Mouse (Mus musculus) ES-Bruce4 (cell line): Measurements from ENCODE around the gene Kcnh2. TPM values are rescaled to one million over a fixed set of nuclear protein-coding genes. Genes with fewer than 3 reads are reported as not detected.
A peak's percentile ranks its signal among the peaks of the same experiment; 100 is the strongest.

Source experiments
- H3K27ac ChIP-seq: 2 replicates; pipeline ENCODE4 v1.5.1; 2012; ENCODE audit warnings: low read length, inconsistent platforms; ENCODE audit not compliant: insufficient read depth
- H3K27me3 ChIP-seq: 2 replicates; pipeline ENCODE4 v1.6.1; 2012; ENCODE audit warnings: mild to moderate bottlenecking, low read length, inconsistent platforms; ENCODE audit not compliant: control insufficient read depth, poor library complexity, insufficient read depth, severe bottlenecking
- H3K36me3 ChIP-seq: 2 replicates; pipeline ENCODE4 v1.6.1; 2012; ENCODE audit warnings: inconsistent platforms, mild to moderate bottlenecking, low read length, moderate library complexity; ENCODE audit not compliant: control insufficient read depth, poor library complexity, insufficient read depth, severe bottlenecking
- H3K4me1 ChIP-seq: one replicate; pipeline ENCODE4 v1.8.1; 2011; ENCODE audit warnings: low read length; ENCODE audit not compliant: control insufficient read depth, insufficient read depth
- H3K4me3 ChIP-seq: 2 replicates; pipeline ENCODE4 v1.5.1; 2011; ENCODE audit warnings: low read depth, mild to moderate bottlenecking, low read length
- H3K9ac ChIP-seq: 2 replicates; pipeline ENCODE4 v1.6.1; 2012; ENCODE audit warnings: low read depth, mild to moderate bottlenecking, inconsistent platforms; ENCODE audit not compliant: poor library complexity, severe bottlenecking
- H3K9me3 ChIP-seq: replicated peaks from 2 replicates; pipeline ENCODE4 v1.6.1; 2012; ENCODE audit warnings: mild to moderate bottlenecking, low read length, inconsistent platforms; ENCODE audit not compliant: control insufficient read depth, poor library complexity, insufficient read depth, severe bottlenecking
- CTCF ChIP-seq: IDR thresholded peaks from one replicate; pipeline ENCODE4 v1.8.1; 2011; ENCODE audit warnings: low read depth, low read length
- EP300 ChIP-seq: IDR thresholded peaks from 2 replicates; pipeline ENCODE4 v1.6.1; 2011; ENCODE audit warnings: low read depth, low read length; ENCODE audit not compliant: insufficient read depth
- POLR2A ChIP-seq: IDR thresholded peaks from one replicate; pipeline ENCODE4 v1.8.1; 2011; ENCODE audit warnings: low read length; ENCODE audit not compliant: insufficient read depth
- polyA plus RNA-seq: library from polyadenylated mRNA; stranded (reverse); fragments of >200 nt; gene quantifications from 2 replicates; pipeline ENCODE4 v1.2.4, GENCODE M21; 2011; ENCODE audit warnings: low read depth; ENCODE audit not compliant: missing spikeins, insufficient read depth, insufficient read length

The Kcnh2 gene
- polyA plus RNA-seq, 1 experiment = 3.3 TPM

GRCm38 (mm10) chr5:24352251-24352859 lies 951 bp upstream of the Kcnh2 start:
- no peaks in the 10 kb centered on the region for H3K36me3 ChIP-seq
- H3K9me3 ChIP-seq = no peaks in the 10 kb centered on the region
- peak overlapping the region; percentile 0; the same call in 1 of the 2 replicates for H3K9ac ChIP-seq
- no peaks in the 10 kb centered on the region for H3K27me3 ChIP-seq
- TF ChIP-seq POLR2A (no peak), EP300 (0 out of 2 replicates have a peak, but pooled peaks have one; percentile 3), CTCF (no peak)
- peak overlapping the region; percentile 60 for H3K4me3 ChIP-seq
- H3K4me1 ChIP-seq = peaks cover 2% of the 10 kb centered on the region
- H3K27ac ChIP-seq = no peak overlapping the region

DNA sequence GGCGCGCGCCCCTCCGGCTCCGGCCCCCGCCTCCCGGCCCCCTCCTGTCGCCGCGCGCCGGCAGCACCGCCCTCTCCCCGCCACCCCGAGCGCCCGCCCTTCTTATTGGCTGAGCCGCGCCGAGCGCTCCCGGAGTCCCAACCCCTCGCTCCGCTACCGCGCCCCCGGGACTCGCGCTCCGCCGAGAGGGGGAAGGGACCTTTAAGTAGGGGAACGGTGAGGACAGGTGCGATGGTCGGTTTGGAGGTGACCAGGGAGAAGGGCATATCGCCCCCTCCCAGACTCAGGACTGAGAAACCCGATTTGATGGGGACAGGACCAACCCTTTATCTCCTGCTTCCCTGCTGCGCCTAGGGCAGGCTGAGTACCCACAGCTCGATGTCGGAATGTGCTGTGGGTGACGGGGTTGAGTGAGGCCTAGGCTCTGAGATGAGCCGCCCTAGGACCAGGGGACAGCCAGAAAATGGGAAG lies 332 bp upstream of the Kcnh2 start:
- H3K4me1 ChIP-seq = peaks cover 2% of the 10 kb centered on the region
- TF ChIP-seq EP300 = no peak
- no peak for TF ChIP-seq POLR2A
- no peak for TF ChIP-seq CTCF
- peak overlapping the region; percentile 83 for H3K9ac ChIP-seq
- H3K27me3 ChIP-seq = no peaks in the 10 kb centered on the region
- H3K9me3 ChIP-seq = no peaks in the 10 kb centered on the region
- no peak overlapping the region for H3K27ac ChIP-seq
- peak overlapping the region; percentile 60 for H3K4me3 ChIP-seq
- no peaks in the 10 kb centered on the region for H3K36me3 ChIP-seq

DNA sequence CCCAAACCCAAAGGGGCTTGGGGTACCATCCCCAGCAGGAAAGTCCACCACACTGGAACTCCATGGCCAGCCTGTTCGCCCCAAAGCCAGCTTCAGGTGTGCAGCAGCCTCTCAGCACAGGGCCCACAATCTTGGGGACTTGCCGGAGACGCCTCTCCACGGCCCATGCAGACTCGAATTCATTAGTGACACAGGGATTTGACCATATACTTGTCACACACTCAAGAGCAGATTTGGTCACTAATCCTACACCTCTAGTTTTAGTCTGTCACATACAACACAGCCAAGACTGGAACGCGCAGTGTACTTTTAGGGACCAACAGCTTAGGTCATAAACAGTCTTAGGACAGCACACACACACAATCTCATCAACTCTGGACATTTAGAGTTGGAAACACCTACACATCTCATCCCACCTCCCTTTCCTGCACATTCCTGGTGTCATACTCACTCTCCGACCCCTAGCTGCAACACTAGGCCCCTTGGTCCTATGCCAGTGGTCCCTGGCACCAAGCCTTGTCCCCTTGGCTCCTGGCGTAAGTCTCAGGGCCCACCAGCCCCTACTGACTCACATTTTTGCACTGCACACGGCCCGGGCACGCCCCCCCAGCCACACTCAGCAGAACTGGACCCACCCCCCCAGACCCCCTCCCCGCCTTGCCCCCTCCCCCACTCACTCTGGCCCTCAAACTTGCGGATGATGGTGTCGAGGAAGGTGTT lies 713 bp downstream of the Kcnh2 start:
- no peak for TF ChIP-seq CTCF
- TF ChIP-seq EP300 = no peak
- TF ChIP-seq POLR2A = no peak
- Histone ChIP-seq H3K9me3 (no peaks in the 10 kb centered on the region), H3K9ac (peak overlapping the region; percentile 83), H3K27ac (no peak overlapping the region), H3K36me3 (no peaks in the 10 kb centered on the region), H3K4me3 (peak overlapping the region; percentile 66), H3K27me3 (no peaks in the 10 kb centered on the region), H3K4me1 (peaks cover 2% of the 10 kb centered on the region)

DNA sequence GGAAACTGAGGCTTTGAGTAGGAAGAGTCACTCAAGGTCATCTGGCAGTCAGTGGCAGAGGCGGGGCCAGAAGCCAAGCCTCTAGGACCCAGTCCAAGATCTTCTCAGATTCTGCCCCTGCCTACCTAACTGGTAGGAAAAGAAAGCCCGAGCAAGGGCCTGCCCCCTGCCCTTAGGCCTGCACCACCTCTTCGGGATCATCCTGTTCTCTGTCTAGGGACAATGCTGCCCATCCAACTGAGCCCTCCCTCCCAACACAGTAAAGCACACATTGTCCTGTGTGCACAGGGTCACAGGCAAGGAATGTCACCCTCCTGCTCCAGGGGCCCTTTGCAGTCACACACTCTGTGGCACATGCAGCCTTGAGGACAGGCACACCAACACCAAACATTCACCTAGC lies 1.3 kb downstream of the Kcnh2 start:
- Histone ChIP-seq H3K9me3 (no peaks in the 10 kb centered on the region), H3K9ac (no peak overlapping the region), H3K4me3 (no peak overlapping the region), H3K36me3 (no peaks in the 10 kb centered on the region), H3K4me1 (peaks cover 2% of the 10 kb centered on the region), H3K27ac (no peak overlapping the region), H3K27me3 (no peaks in the 10 kb centered on the region)
- TF ChIP-seq EP300 (no peak), POLR2A (no peak), CTCF (no peak)

DNA sequence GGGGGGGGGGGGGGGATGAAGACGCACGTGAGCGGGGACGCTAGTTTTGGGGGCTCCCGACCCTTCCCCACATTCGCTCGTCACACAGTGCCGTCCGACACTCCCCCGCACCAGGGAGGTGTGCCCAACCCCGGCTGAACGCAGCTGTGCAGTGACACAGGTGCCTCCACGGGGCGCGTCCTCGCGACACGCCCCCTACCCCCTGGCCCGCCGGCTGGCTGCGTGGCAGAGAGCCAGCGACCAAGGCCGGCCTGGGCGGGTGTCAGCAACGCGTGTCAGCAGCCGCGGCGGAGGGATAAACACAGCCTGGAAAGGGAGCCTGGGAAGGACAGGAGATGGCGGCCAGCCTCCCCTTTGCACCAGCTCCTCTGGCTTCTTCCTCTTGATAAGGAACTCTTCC lies 2.9 kb downstream of the Kcnh2 start:
- no peak for TF ChIP-seq POLR2A
- TF ChIP-seq CTCF = no peak
- TF ChIP-seq EP300 = no peak
- 0 out of 2 replicates have a peak overlapping the region, but pooled peaks have one; percentile 24 for H3K9ac ChIP-seq
- no peaks in the 10 kb centered on the region for H3K27me3 ChIP-seq
- H3K4me1 ChIP-seq = peaks cover 7% of the 10 kb centered on the region
- peak overlapping the region; percentile 65 for H3K4me3 ChIP-seq
- H3K36me3 ChIP-seq = no peaks in the 10 kb centered on the region
- no peaks in the 10 kb centered on the region for H3K9me3 ChIP-seq
- no peak overlapping the region for H3K27ac ChIP-seq

DNA sequence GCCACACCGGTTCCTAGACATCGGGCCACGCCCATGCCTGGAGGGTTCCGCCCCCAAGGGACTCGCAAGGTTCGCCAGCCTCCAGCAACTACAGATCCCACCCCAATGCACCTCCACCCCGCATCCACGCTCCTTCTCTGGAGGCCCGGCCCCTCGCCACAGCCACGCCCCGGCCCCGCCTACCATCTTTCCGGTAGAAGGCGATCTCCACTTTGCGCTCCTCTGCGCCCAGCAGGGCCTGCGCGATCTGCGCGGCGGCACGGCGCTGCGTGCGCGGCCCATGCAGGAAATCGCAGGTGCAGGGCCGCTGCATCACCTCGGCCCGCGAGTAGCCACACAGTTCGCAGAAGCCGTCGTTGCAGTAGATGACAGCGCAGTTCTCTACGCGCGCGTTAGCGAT lies 3.3 kb downstream of the Kcnh2 start:
- H3K27me3 ChIP-seq = no peaks in the 10 kb centered on the region
- TF ChIP-seq EP300 = no peak
- TF ChIP-seq CTCF = no peak
- peak; percentile 41 for TF ChIP-seq POLR2A
- H3K36me3 ChIP-seq = no peaks in the 10 kb centered on the region
- peak overlapping the region; percentile 65 for H3K4me3 ChIP-seq
- peaks cover 7% of the 10 kb centered on the region for H3K4me1 ChIP-seq
- no peaks in the 10 kb centered on the region for H3K9me3 ChIP-seq
- H3K9ac ChIP-seq = 0 out of 2 replicates have a peak overlapping the region, but pooled peaks have one; percentile 24
- H3K27ac ChIP-seq = no peak overlapping the region
